Mouse (Mus musculus) lung, embryonic 16.5 days (tissue): ENCODE results near the gene Gm13078. TPM values are rescaled to one million over a fixed set of nuclear protein-coding genes. Genes with fewer than 3 reads are reported as not detected.

ENCODE experiments used
- ATAC-seq: fragments of 200-750 bp; cut with Nextera tagmentation; 2 replicates; pipeline ENCODE4 v1.8.0; 2017; ENCODE audit warnings: low read depth, mild to moderate bottlenecking, moderate library complexity
- H3K27ac ChIP-seq: fragments of 300-500 bp; sonication (generic); 2 replicates; pipeline ENCODE4 v1.5.1; 2014; ENCODE audit warnings: mild to moderate bottlenecking, control low read depth, low read length
- H3K27me3 ChIP-seq: fragments of 300-500 bp; sonication (generic); 2 replicates; pipeline ENCODE4 v1.6.1; 2014; ENCODE audit warnings: low read depth, low read length, mixed read lengths; ENCODE audit not compliant: control insufficient read depth, insufficient read depth
- H3K36me3 ChIP-seq: fragments of 300-500 bp; sonication (generic); 2 replicates; pipeline ENCODE4 v1.6.1; 2014; ENCODE audit warnings: low read length; ENCODE audit not compliant: control insufficient read depth, insufficient read depth
- H3K4me1 ChIP-seq: fragments of 300-500 bp; sonication (generic); replicated peaks from 2 replicates; pipeline ENCODE4 v1.6.1; 2014; ENCODE audit warnings: low read length, mixed read lengths; ENCODE audit not compliant: control insufficient read depth, insufficient read depth
- H3K4me2 ChIP-seq: fragments of 300-500 bp; sonication (generic); 2 replicates; pipeline ENCODE4 v1.6.1; 2014; ENCODE audit warnings: low read depth, low read length, control low read depth
- H3K4me3 ChIP-seq: fragments of 300-500 bp; sonication (generic); 2 replicates; pipeline ENCODE4 v1.5.1; 2014; ENCODE audit warnings: mild to moderate bottlenecking, low read length, control low read depth
- H3K9ac ChIP-seq: fragments of 300-500 bp; sonication (generic); 2 replicates; pipeline ENCODE4 v1.6.1; 2014; ENCODE audit warnings: low read length, control low read depth
- H3K9me3 ChIP-seq: fragments of 300-500 bp; sonication (generic); 2 replicates; pipeline ENCODE4 v1.6.1; 2016; ENCODE audit warnings: low read length; ENCODE audit not compliant: control insufficient read depth
- WGBS: fragments of 180-500 bp; shearing (Covaris S2); extraction: QIAGEN DNeasy Blood & Tissue Kit; methylation state at CpG from one replicate; pipeline ENCODE4 v1.1.7; 2014; 5-methylcytosine and 5-hydroxymethylcytosine counted together
- polyA plus RNA-seq: library from polyadenylated mRNA; unstranded; fragments of >200 nt; fragmentation: Nextera tagmentation; extraction: Ambion mirVana; gene quantifications from 2 replicates; pipeline ENCODE4 v1.2.1, GENCODE M21; 2015

Gm13078 gene
- polyA plus RNA-seq = not detected in 2 replicates

DNA sequence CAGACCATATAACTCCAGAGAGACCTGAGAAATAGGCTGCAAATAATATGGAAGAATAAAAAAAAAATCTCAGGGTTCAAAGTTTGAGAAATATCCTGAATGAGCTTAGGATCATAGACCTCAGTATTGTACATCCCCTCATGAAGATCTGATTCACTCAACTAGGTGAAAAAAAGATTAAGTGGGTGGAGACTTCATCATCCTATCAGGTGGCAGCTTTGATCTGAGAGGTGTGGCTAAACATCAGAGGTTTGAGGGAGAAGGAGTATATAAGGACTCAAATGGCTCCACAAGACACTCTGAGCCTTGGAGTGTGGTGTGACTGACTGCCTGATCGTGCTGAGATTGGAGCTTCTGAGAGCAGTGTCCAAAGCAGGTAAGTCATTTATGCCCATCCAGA, at the start of gene Gm13078:
Gm13078 (plus strand) TSS at position 301 of the 400 bp plus-strand sequence.
- no peak within 1 kb of the TSS for H3K27ac ChIP-seq
- no peaks in the 10 kb centered on the region for H3K4me1 ChIP-seq
- H3K9me3 ChIP-seq = peaks cover 3% of the 10 kb centered on the region; the same call in 1 of the 2 replicates
- H3K27me3 ChIP-seq = no peaks in the 10 kb centered on the region
- WGBS = 77% methylated on average over 1 of the region's 1 CpGs
- no peaks in the 10 kb centered on the region for H3K36me3 ChIP-seq
- no peak for ATAC-seq
- H3K4me3 ChIP-seq = no peak within 1 kb of the TSS
- no peak within 1 kb of the TSS for H3K9ac ChIP-seq
- H3K4me2 ChIP-seq = no peak within 1 kb of the TSS

DNA sequence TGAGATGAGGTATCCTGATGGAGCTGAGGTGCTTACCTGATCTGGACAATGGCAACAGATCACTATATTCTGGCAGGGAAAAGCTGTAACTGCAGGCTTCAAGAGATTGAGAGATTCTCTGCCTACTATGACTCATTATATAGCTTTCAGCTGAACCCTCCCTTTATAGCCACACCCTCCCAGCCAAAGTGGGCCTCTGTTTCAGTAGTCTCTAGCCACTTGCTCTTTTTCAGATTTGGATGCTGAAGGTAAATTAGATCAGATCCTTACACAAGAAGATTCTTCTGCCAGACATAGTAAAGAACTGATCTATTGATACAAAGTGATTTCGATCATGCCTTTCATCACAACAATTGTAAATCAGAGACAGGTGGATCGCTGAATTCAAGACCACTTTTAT, 16.6 kb upstream of the Gm13078 start, which contains the start of gene Gm13089:
Gm13089 (minus strand) TSS at position 101 of the 400 bp plus-strand sequence.
- peaks cover 13% of the 10 kb centered on the region; the same call in 1 of the 2 replicates for H3K9me3 ChIP-seq
- no peaks in the 10 kb centered on the region for H3K27me3 ChIP-seq
- no peak within 1 kb of the TSS for H3K9ac ChIP-seq
- H3K27ac ChIP-seq = no peak within 1 kb of the TSS
- no peak within 1 kb of the TSS for H3K4me3 ChIP-seq
- H3K36me3 ChIP-seq = no peaks in the 10 kb centered on the region
- ATAC-seq = no peak
- H3K4me2 ChIP-seq = no peak within 1 kb of the TSS
- no peaks in the 10 kb centered on the region for H3K4me1 ChIP-seq
- 83% methylated on average over 2 of the region's 2 CpGs for WGBS

Other genes with a start within 250 kb of the Gm13078 start
- gene Gm13043, start 208.1 kb upstream of the Gm13078 start, polyA plus RNA-seq = not detected in 2 replicates
- gene Gm13040, start 183.5 kb upstream of the Gm13078 start, polyA plus RNA-seq = not detected in 2 replicates
- not detected in 2 replicates for gene BC080695, start 167.8 kb upstream of the Gm13078 start, polyA plus RNA-seq
- not detected in 2 replicates for gene Gm13057, start 167.7 kb upstream of the Gm13078 start, polyA plus RNA-seq
- not detected in 2 replicates for gene Gm13083, start 104.5 kb upstream of the Gm13078 start, polyA plus RNA-seq
- not detected in 2 replicates for gene Gm13088, start 62.2 kb upstream of the Gm13078 start, polyA plus RNA-seq
- gene Gm13089, start 16.7 kb upstream of the Gm13078 start, polyA plus RNA-seq = not detected in 2 replicates
- gene Gm13023, start 69.9 kb downstream of the Gm13078 start, polyA plus RNA-seq = not detected in 2 replicates
- gene Gm13084, start 96.6 kb downstream of the Gm13078 start, polyA plus RNA-seq = not detected in 2 replicates
- not detected in 2 replicates for gene Gm13103, start 127.0 kb downstream of the Gm13078 start, polyA plus RNA-seq
- not detected in 2 replicates for gene Pramef6, start 180.9 kb downstream of the Gm13078 start, polyA plus RNA-seq
- not detected in 2 replicates for gene Pramef25, start 231.6 kb downstream of the Gm13078 start, polyA plus RNA-seq
- gene Gm13101, start 247.5 kb downstream of the Gm13078 start, polyA plus RNA-seq = not detected in 2 replicates